Mouse (Mus musculus): ENCODE measurements around the gene Ap1m2. TPM values are rescaled to one million over a fixed set of nuclear protein-coding genes. Genes with fewer than 3 reads are reported as not detected.
A peak's percentile ranks its signal among the peaks of the same experiment; 100 is the strongest.
"Not testable (repeated sequence)": the region's sequence is repeated elsewhere in the genome, so short reads cannot be mapped to it uniquely, and the experiment has no call there.

The Ap1m2 gene
- polyA plus RNA-seq, 2 experiments, result 0.07 to 0.24 TPM

- H3K9me3 ChIP-seq (ENCODE audit: control insufficient read depth, low read length), result no peaks in the 10 kb centered on the region
- peaks cover 92% of the 10 kb centered on the region for H3K36me3 ChIP-seq (replicated peaks; ENCODE audit: control insufficient read depth, insufficient read depth, low read depth)
- no peak overlapping the region for H3K4me2 ChIP-seq (ENCODE audit: low read depth)
- DNase-seq (ENCODE audit: low read depth in 3 of 3, low spot score in 3 of 3), result no peak
- H3K4me1 ChIP-seq (replicated peaks; ENCODE audit: control insufficient read depth in 2 of 2, insufficient read depth in 2 of 2, low read length in 1 of 2), result peaks cover 12 to 18% of the 10 kb centered on the region in 2 experiments
- no peaks in the 10 kb centered on the region for H3K27me3 ChIP-seq (ENCODE audit: control insufficient read depth, insufficient read depth, low read length)
- no peak overlapping the region for H3K27ac ChIP-seq
- no peak for ATAC-seq (ENCODE audit: insufficient read depth)
- H3K9ac ChIP-seq (replicated peaks), result no peak overlapping the region
- 85% methylated on average over 8 of the region's 8 CpGs for WGBS (ENCODE audit: insufficient replicate concordance)
- H3K4me3 ChIP-seq (ENCODE audit: insufficient read depth in 1 of 2, low read depth in 2 of 2, low read length in 2 of 2), result no peak overlapping the region
- TF ChIP-seq CTCF (IDR thresholded peaks at IDR 0.05; ENCODE audit: low read depth), result no peak
- no peak for TF ChIP-seq EP300 (IDR thresholded peaks at IDR 0.05; ENCODE audit: low read depth)
These were observed 39.0 kb downstream of the Ap1m2 start for GRCm38 (mm10) chr9:21273094-21273493.

- WGBS (ENCODE audit: insufficient replicate concordance), result 87% methylated on average over 9 of the region's 9 CpGs
These were observed 39.7 kb downstream of the Ap1m2 start for GRCm38 (mm10) chr9:21272391-21272790.

GRCm38 (mm10) chr9:21269590-21269989 lies 42.5 kb downstream of the Ap1m2 start:
- ATAC-seq (ENCODE audit: insufficient read depth); H3K4me3 ChIP-seq (ENCODE audit: insufficient read depth in 1 of 2, low read depth in 2 of 2, low read length in 2 of 2); H3K4me2 ChIP-seq (ENCODE audit: low read depth); DNase-seq (ENCODE audit: low read depth in 3 of 3, low spot score in 3 of 3); H3K27ac ChIP-seq; H3K9me3 ChIP-seq (ENCODE audit: control insufficient read depth, low read length); H3K9ac ChIP-seq (replicated peaks); H3K27me3 ChIP-seq (ENCODE audit: control insufficient read depth, insufficient read depth, low read length): not testable (repeated sequence)
- Histone ChIP-seq H3K36me3 (replicated peaks; ENCODE audit: control insufficient read depth, insufficient read depth, low read depth) (peaks cover 82% of the 10 kb centered on the region), H3K4me1 (replicated peaks; ENCODE audit: control insufficient read depth in 2 of 2, insufficient read depth in 2 of 2, low read length in 1 of 2) (peaks cover 16 to 23% of the 10 kb centered on the region in 2 experiments)
- 59% methylated on average over 5 of the region's 5 CpGs for WGBS (ENCODE audit: insufficient replicate concordance)

More at GRCm38 (mm10) chr9:21272391-21272790, 39.7 kb downstream of the Ap1m2 start:
- TF ChIP-seq EP300 (IDR thresholded peaks at IDR 0.05; ENCODE audit: low read depth) (no peak), CTCF (IDR thresholded peaks at IDR 0.05; ENCODE audit: low read depth) (no peak)
- DNase-seq (ENCODE audit: low read depth in 3 of 3, low spot score in 3 of 3), result no peak
- Histone ChIP-seq H3K9me3 (ENCODE audit: control insufficient read depth, low read length) (no peaks in the 10 kb centered on the region), H3K36me3 (replicated peaks; ENCODE audit: control insufficient read depth, insufficient read depth, low read depth) (peaks cover 92% of the 10 kb centered on the region), H3K27me3 (ENCODE audit: control insufficient read depth, insufficient read depth, low read length) (no peaks in the 10 kb centered on the region), H3K4me2 (ENCODE audit: low read depth) (no peak overlapping the region), H3K4me3 (ENCODE audit: insufficient read depth in 1 of 2, low read depth in 2 of 2, low read length in 2 of 2) (no peak overlapping the region), H3K4me1 (replicated peaks; ENCODE audit: control insufficient read depth in 2 of 2, insufficient read depth in 2 of 2, low read length in 1 of 2) (peaks cover 12 to 18% of the 10 kb centered on the region in 2 experiments), H3K9ac (replicated peaks) (no peak overlapping the region), H3K27ac (no peak overlapping the region)
- no peak for ATAC-seq (ENCODE audit: insufficient read depth)

- no peak overlapping the region for H3K4me3 ChIP-seq (ENCODE audit: insufficient read depth in 1 of 2, low read depth in 2 of 2, low read length in 2 of 2)
- H3K27ac ChIP-seq, result no peak overlapping the region
- H3K4me2 ChIP-seq (ENCODE audit: low read depth), result no peak overlapping the region
- TF ChIP-seq EP300 (IDR thresholded peaks at IDR 0.05; ENCODE audit: low read depth), result no peak
- TF ChIP-seq CTCF (IDR thresholded peaks at IDR 0.05; ENCODE audit: low read depth), result no peak
- H3K4me1 ChIP-seq (replicated peaks; ENCODE audit: control insufficient read depth in 2 of 2, insufficient read depth in 2 of 2, low read length in 1 of 2), result peaks cover 20 to 26% of the 10 kb centered on the region in 2 experiments
- 93% methylated on average over 16 of the region's 16 CpGs for WGBS (ENCODE audit: insufficient replicate concordance)
- H3K9ac ChIP-seq (replicated peaks), result no peak overlapping the region
- no peaks in the 10 kb centered on the region for H3K9me3 ChIP-seq (ENCODE audit: control insufficient read depth, low read length)
- DNase-seq (ENCODE audit: low read depth in 3 of 3, low spot score in 3 of 3) (no peak), ATAC-seq (ENCODE audit: insufficient read depth) (no peak)
- peaks cover 69% of the 10 kb centered on the region for H3K36me3 ChIP-seq (replicated peaks; ENCODE audit: control insufficient read depth, insufficient read depth, low read depth)
- no peaks in the 10 kb centered on the region for H3K27me3 ChIP-seq (ENCODE audit: control insufficient read depth, insufficient read depth, low read length)
These were observed 43.8 kb downstream of the Ap1m2 start for GRCm38 (mm10) chr9:21268305-21268704.

GRCm38 (mm10) chr9:21266889-21267288 lies 45.2 kb downstream of the Ap1m2 start:
- 81% methylated on average over 5 of the region's 5 CpGs for WGBS (ENCODE audit: insufficient replicate concordance)
- Histone ChIP-seq H3K27me3 (ENCODE audit: control insufficient read depth, insufficient read depth, low read length) (no peaks in the 10 kb centered on the region), H3K4me2 (ENCODE audit: low read depth) (peak overlapping the region; percentile 97), H3K9ac (replicated peaks) (peak overlapping the region; percentile 99), H3K36me3 (replicated peaks; ENCODE audit: control insufficient read depth, insufficient read depth, low read depth) (peaks cover 55% of the 10 kb centered on the region), H3K9me3 (ENCODE audit: control insufficient read depth, low read length) (no peaks in the 10 kb centered on the region), H3K4me1 (replicated peaks; ENCODE audit: control insufficient read depth in 2 of 2, insufficient read depth in 2 of 2, low read length in 1 of 2) (peaks cover 23 to 31% of the 10 kb centered on the region in 2 experiments), H3K4me3 (ENCODE audit: insufficient read depth in 1 of 2, low read depth in 2 of 2, low read length in 2 of 2) (peak overlapping the region; percentile 98), H3K27ac (peak overlapping the region; percentile 1; the same call in 1 of the 2 replicates)
- DNase-seq (ENCODE audit: low read depth in 3 of 3, low spot score in 3 of 3) (no peak), ATAC-seq (ENCODE audit: insufficient read depth) (no peak)
- no peak for TF ChIP-seq EP300 (IDR thresholded peaks at IDR 0.05; ENCODE audit: low read depth)
- peak; percentile 24; the same call in 1 of the 2 replicates for TF ChIP-seq CTCF (IDR thresholded peaks at IDR 0.05; ENCODE audit: low read depth)

Measured in liver, embryonic 14.5 days (tissue).